Mouse (Mus musculus): ENCODE measurements around the gene Kdm5c. TPM values are rescaled to one million over a fixed set of nuclear protein-coding genes. Genes with fewer than 3 reads are reported as not detected.
A peak's percentile ranks its signal among the peaks of the same experiment; 100 is the strongest.
"Not testable (repeated sequence)": the region's sequence is repeated elsewhere in the genome, so short reads cannot be mapped to it uniquely, and the experiment has no call there.

Kdm5c gene
- total and polyA plus RNA-seq, 2 experiments from 2014 or later, result 17.6 to 42.3 TPM

- WGBS, result 87% methylated on average over 4 of the region's 4 CpGs
- Histone ChIP-seq H3K4me3 (ENCODE audit: low read depth, low read length) (no peak overlapping the region), H3K36me3 (replicated peaks; ENCODE audit: control insufficient read depth, insufficient read depth, low read length) (no peaks in the 10 kb centered on the region; the same call in 1 of the 2 replicates), H3K27me3 (ENCODE audit: control insufficient read depth, insufficient read depth, low read length) (no peaks in the 10 kb centered on the region), H3K9ac (replicated peaks; ENCODE audit: low read depth, low read length) (no peak overlapping the region), H3K9me3 (replicated peaks; ENCODE audit: control insufficient read depth, low read length) (no peaks in the 10 kb centered on the region), H3K4me1 (ENCODE audit: control insufficient read depth, insufficient read depth) (no peaks in the 10 kb centered on the region), H3K27ac (ENCODE audit: low read depth) (no peak overlapping the region), H3K4me2 (ENCODE audit: low read depth, low read length) (no peak overlapping the region)
- DNase-seq (ENCODE audit: low spot score), result no peak
- ATAC-seq (ENCODE audit: insufficient read depth, low read depth), result no peak
- no peak for TF ChIP-seq EP300 (IDR thresholded peaks at IDR 0.05; ENCODE audit: low read depth)
Measured at GRCm38 (mm10) chrX:152221721-152222120, 11.1 kb upstream of the Kdm5c start.

- WGBS, result 56% methylated on average over 9 of the region's 9 CpGs
- Histone ChIP-seq H3K4me1 (ENCODE audit: control insufficient read depth, insufficient read depth) (no peaks in the 10 kb centered on the region), H3K4me3 (ENCODE audit: low read depth, low read length) (no peak overlapping the region), H3K27ac (ENCODE audit: low read depth) (no peak overlapping the region), H3K9me3 (replicated peaks; ENCODE audit: control insufficient read depth, low read length) (no peaks in the 10 kb centered on the region), H3K4me2 (ENCODE audit: low read depth, low read length) (no peak overlapping the region), H3K27me3 (ENCODE audit: control insufficient read depth, insufficient read depth, low read length) (no peaks in the 10 kb centered on the region), H3K36me3 (replicated peaks; ENCODE audit: control insufficient read depth, insufficient read depth, low read length) (no peaks in the 10 kb centered on the region; the same call in 1 of the 2 replicates), H3K9ac (replicated peaks; ENCODE audit: low read depth, low read length) (no peak overlapping the region)
- TF ChIP-seq CTCF (IDR thresholded peaks at IDR 0.05; ENCODE audit: low read depth) (no peak), EP300 (IDR thresholded peaks at IDR 0.05; ENCODE audit: low read depth) (no peak)
- ATAC-seq (ENCODE audit: insufficient read depth, low read depth), result no peak
- DNase-seq (ENCODE audit: low spot score), result no peak
Measured at GRCm38 (mm10) chrX:152222226-152222625, 10.6 kb upstream of the Kdm5c start.

- H3K9me3 ChIP-seq (replicated peaks; ENCODE audit: control insufficient read depth, low read length), result no peaks in the 10 kb centered on the region
- ATAC-seq (ENCODE audit: insufficient read depth, low read depth) (no peak), DNase-seq (ENCODE audit: low spot score) (no peak)
- H3K27me3 ChIP-seq (ENCODE audit: control insufficient read depth, insufficient read depth, low read length), result no peaks in the 10 kb centered on the region
- no peak overlapping the region for H3K27ac ChIP-seq (ENCODE audit: low read depth)
- no peak overlapping the region for H3K4me2 ChIP-seq (ENCODE audit: low read depth, low read length)
- WGBS, result 79% methylated on average over 6 of the region's 6 CpGs
- H3K9ac ChIP-seq (replicated peaks; ENCODE audit: low read depth, low read length), result no peak overlapping the region
- no peaks in the 10 kb centered on the region for H3K36me3 ChIP-seq (replicated peaks; ENCODE audit: control insufficient read depth, insufficient read depth, low read length)
- no peak overlapping the region for H3K4me3 ChIP-seq (ENCODE audit: low read depth, low read length)
- H3K4me1 ChIP-seq (ENCODE audit: control insufficient read depth, insufficient read depth), result no peaks in the 10 kb centered on the region
- TF ChIP-seq EP300 (IDR thresholded peaks at IDR 0.05; ENCODE audit: low read depth), result no peak
Measured at GRCm38 (mm10) chrX:152223313-152223712, 9.5 kb upstream of the Kdm5c start.

GRCm38 (mm10) chrX:152224280-152224679 lies 8.5 kb upstream of the Kdm5c start:
- Histone ChIP-seq H3K27me3 (ENCODE audit: control insufficient read depth, insufficient read depth, low read length) (no peaks in the 10 kb centered on the region), H3K36me3 (replicated peaks; ENCODE audit: control insufficient read depth, insufficient read depth, low read length) (no peaks in the 10 kb centered on the region), H3K4me3 (ENCODE audit: low read depth, low read length) (no peak overlapping the region), H3K4me1 (ENCODE audit: control insufficient read depth, insufficient read depth) (no peaks in the 10 kb centered on the region), H3K27ac (ENCODE audit: low read depth) (no peak overlapping the region), H3K9ac (replicated peaks; ENCODE audit: low read depth, low read length) (no peak overlapping the region), H3K9me3 (replicated peaks; ENCODE audit: control insufficient read depth, low read length) (no peaks in the 10 kb centered on the region), H3K4me2 (ENCODE audit: low read depth, low read length) (no peak overlapping the region)
- DNase-seq (ENCODE audit: low spot score) (no peak), ATAC-seq (ENCODE audit: insufficient read depth, low read depth) (no peak)
- 74% methylated on average over 5 of the region's 5 CpGs for whole genome bisulfite sequencing
- TF ChIP-seq EP300 (IDR thresholded peaks at IDR 0.05; ENCODE audit: low read depth) (no peak), CTCF (IDR thresholded peaks at IDR 0.05; ENCODE audit: low read depth) (no peak)

- H3K4me1 ChIP-seq (ENCODE audit: control insufficient read depth, insufficient read depth), result peaks cover 9% of the 10 kb centered on the region; the same call in 1 of the 2 replicates
- H3K9ac ChIP-seq (replicated peaks; ENCODE audit: low read depth, low read length), result peak overlapping the region; percentile 98
- DNase-seq (ENCODE audit: low spot score) (no peak), ATAC-seq (ENCODE audit: insufficient read depth, low read depth) (no peak)
- peak overlapping the region; percentile 89 for H3K27ac ChIP-seq (ENCODE audit: low read depth)
- H3K27me3 ChIP-seq (ENCODE audit: control insufficient read depth, insufficient read depth, low read length), result no peaks in the 10 kb centered on the region
- H3K9me3 ChIP-seq (replicated peaks; ENCODE audit: control insufficient read depth, low read length), result no peaks in the 10 kb centered on the region
- H3K4me2 ChIP-seq (ENCODE audit: low read depth, low read length), result peak overlapping the region; percentile 76
- H3K36me3 ChIP-seq (replicated peaks; ENCODE audit: control insufficient read depth, insufficient read depth, low read length), result peaks cover 16% of the 10 kb centered on the region
- peak overlapping the region; percentile 99 for H3K4me3 ChIP-seq (ENCODE audit: low read depth, low read length)
- 6% methylated on average over 3 of the region's 3 CpGs for WGBS
- no peak for TF ChIP-seq EP300 (IDR thresholded peaks at IDR 0.05; ENCODE audit: low read depth)
- TF ChIP-seq CTCF (IDR thresholded peaks at IDR 0.05; ENCODE audit: low read depth), result no peak
Measured at GRCm38 (mm10) chrX:152234125-152234524, 1.3 kb downstream of the Kdm5c start.

- no peak overlapping the region for H3K4me3 ChIP-seq (ENCODE audit: low read depth, low read length)
- TF ChIP-seq CTCF (IDR thresholded peaks at IDR 0.05; ENCODE audit: low read depth), result no peak
- no peak for TF ChIP-seq EP300 (IDR thresholded peaks at IDR 0.05; ENCODE audit: low read depth)
- no peak overlapping the region for H3K9ac ChIP-seq (replicated peaks; ENCODE audit: low read depth, low read length)
- peaks cover 32% of the 10 kb centered on the region for H3K36me3 ChIP-seq (replicated peaks; ENCODE audit: control insufficient read depth, insufficient read depth, low read length)
- no peak overlapping the region for H3K27ac ChIP-seq (ENCODE audit: low read depth)
- ATAC-seq (ENCODE audit: insufficient read depth, low read depth), result no peak
- WGBS, result 33% methylated on average over 2 of the region's 2 CpGs
- H3K9me3 ChIP-seq (replicated peaks; ENCODE audit: control insufficient read depth, low read length), result no peaks in the 10 kb centered on the region
- peak overlapping the region; percentile 76; the same call in 1 of the 2 replicates for H3K4me2 ChIP-seq (ENCODE audit: low read depth, low read length)
- peaks cover 9% of the 10 kb centered on the region; the same call in 1 of the 2 replicates for H3K4me1 ChIP-seq (ENCODE audit: control insufficient read depth, insufficient read depth)
- DNase-seq (ENCODE audit: low spot score), result no peak
- no peaks in the 10 kb centered on the region for H3K27me3 ChIP-seq (ENCODE audit: control insufficient read depth, insufficient read depth, low read length)
Measured at GRCm38 (mm10) chrX:152235758-152236157, 2.9 kb downstream of the Kdm5c start.

- H3K27ac ChIP-seq (ENCODE audit: low read depth); H3K9ac ChIP-seq (replicated peaks; ENCODE audit: low read depth, low read length); DNase-seq (ENCODE audit: low spot score); H3K4me3 ChIP-seq (ENCODE audit: low read depth, low read length); ATAC-seq (ENCODE audit: insufficient read depth, low read depth); H3K4me1 ChIP-seq (ENCODE audit: control insufficient read depth, insufficient read depth); H3K27me3 ChIP-seq (ENCODE audit: control insufficient read depth, insufficient read depth, low read length); H3K9me3 ChIP-seq (replicated peaks; ENCODE audit: control insufficient read depth, low read length); H3K4me2 ChIP-seq (ENCODE audit: low read depth, low read length): not testable (repeated sequence)
- peaks cover 90% of the 10 kb centered on the region for H3K36me3 ChIP-seq (replicated peaks; ENCODE audit: control insufficient read depth, insufficient read depth, low read length)
- WGBS, result 81% methylated on average over 6 of the region's 6 CpGs
Measured at GRCm38 (mm10) chrX:152243140-152243539, 10.3 kb downstream of the Kdm5c start.
